Mouse (Mus musculus): ENCODE results near the gene Srrt.

GRCm38 (mm10) chr5:137264787-137265186 is 42.7 kb downstream of the Srrt start:
- no peak for TF ChIP-seq CTCF (IDR thresholded peaks at IDR 0.05; ENCODE audit: control insufficient read depth, insufficient read depth, low read length)
- TF ChIP-seq POLR2A (IDR thresholded peaks at IDR 0.05; ENCODE audit: borderline replicate concordance, control insufficient read depth, low read depth, low read length): no peak

Measured in bone marrow, adult 2 months (tissue).